Mouse (Mus musculus): ENCODE measurements around the gene Olfr868.

Olfr868 gene

GRCm38 (mm10) chr9:20098326-20098725 is at the start of gene Olfr868:
TSS of gene Olfr868 (plus strand) at chr9:20098626.
- DNase-seq = no peak

GRCm38 (mm10) chr9:20057462-20057861 is 41.0 kb upstream of the Olfr868 start, which contains the start of gene Olfr867:
TSS of gene Olfr867 (minus strand) at chr9:20057562.
- DNase-seq = no peak

GRCm38 (mm10) chr9:20070236-20070635 is 28.2 kb upstream of the Olfr868 start:
- DNase-seq = no peak

GRCm38 (mm10) chr9:20071291-20071690 is 27.1 kb upstream of the Olfr868 start:
- no peak for DNase-seq

- DNase-seq = peak; percentile 1
Measured at GRCm38 (mm10) chr9:20073523-20074177, 24.8 kb upstream of the Olfr868 start.

- DNase-seq = no peak
Measured at GRCm38 (mm10) chr9:20128709-20129108, 30.3 kb downstream of the Olfr868 start, which contains the start of gene Olfr869. TSS of gene Olfr869 (plus strand) at chr9:20129009.

GRCm38 (mm10) chr9:20149706-20150105 is 51.3 kb downstream of the Olfr868 start:
- no peak for DNase-seq
